Mouse (Mus musculus) gastrocnemius, adult 18-20 months (tissue): ENCODE results near the gene Impg2. TPM values are rescaled to one million over a fixed set of nuclear protein-coding genes. Genes with fewer than 3 reads are reported as not detected.

Source experiments
- DNase-seq: peaks from one replicate; pipeline ENCODE4 v3.0.0; 2021; ENCODE audit warnings: low spot score
- long read RNA-seq, 2 experiments: library from polyadenylated mRNA; stranded (forward); transcript quantifications; one replicate each; pipeline ENCODE4 v2.0.0; 2021
- total RNA-seq, 2 experiments: library from RNA; stranded (reverse); gene quantifications; 2 replicates each; pipeline ENCODE4 v1.2.3; 2021

The Impg2 gene
- not detected for total RNA-seq
- long read RNA-seq, experiment 1: 0 reads
- long read RNA-seq, experiment 2: 0 reads

- no peak for DNase-seq
These were observed at the start of gene Impg2 for GRCm38 (mm10) chr16:56204051-56204450. TSS of gene Impg2 (plus strand) at chr16:56204313.

- no peak for DNase-seq
These were observed 40.6 kb upstream of the Impg2 start for GRCm38 (mm10) chr16:56163466-56163865.

- DNase-seq: no peak
These were observed 33.9 kb upstream of the Impg2 start for GRCm38 (mm10) chr16:56170247-56170646.

GRCm38 (mm10) chr16:56175867-56176581 lies 28.1 kb upstream of the Impg2 start:
- no peak for DNase-seq

GRCm38 (mm10) chr16:56186863-56187262 lies 17.2 kb upstream of the Impg2 start:
- no peak for DNase-seq

GRCm38 (mm10) chr16:56188198-56188597 lies 15.9 kb upstream of the Impg2 start:
- DNase-seq: no peak

GRCm38 (mm10) chr16:56212740-56213139 lies 8.6 kb downstream of the Impg2 start:
- no peak for DNase-seq

- no peak for DNase-seq
These were observed 23.6 kb downstream of the Impg2 start for GRCm38 (mm10) chr16:56227686-56228085.

GRCm38 (mm10) chr16:56229455-56229854 lies 25.3 kb downstream of the Impg2 start:
- no peak for DNase-seq

GRCm38 (mm10) chr16:56231300-56231699 lies 27.2 kb downstream of the Impg2 start:
- DNase-seq: peak; percentile 7

GRCm38 (mm10) chr16:56232736-56233135 lies 28.6 kb downstream of the Impg2 start:
- DNase-seq: peak; percentile 7

- DNase-seq: no peak
These were observed 41.9 kb downstream of the Impg2 start for GRCm38 (mm10) chr16:56246031-56246430.

- DNase-seq: no peak
These were observed 69.8 kb downstream of the Impg2 start for GRCm38 (mm10) chr16:56273917-56274316.

GRCm38 (mm10) chr16:56279060-56279459 lies 74.9 kb downstream of the Impg2 start:
- DNase-seq: no peak

GRCm38 (mm10) chr16:56279752-56280151 lies 75.6 kb downstream of the Impg2 start:
- no peak for DNase-seq

- no peak for DNase-seq
These were observed 77.2 kb downstream of the Impg2 start for GRCm38 (mm10) chr16:56281336-56281735.

GRCm38 (mm10) chr16:56283330-56283729 lies 79.2 kb downstream of the Impg2 start:
- DNase-seq: no peak

GRCm38 (mm10) chr16:56283873-56284272 lies 79.8 kb downstream of the Impg2 start:
- no peak for DNase-seq

GRCm38 (mm10) chr16:56286076-56286475 lies 82.0 kb downstream of the Impg2 start:
- no peak for DNase-seq

- DNase-seq: no peak
These were observed 82.9 kb downstream of the Impg2 start for GRCm38 (mm10) chr16:56286977-56287376.

- DNase-seq: no peak
These were observed 90.8 kb downstream of the Impg2 start for GRCm38 (mm10) chr16:56294887-56295286.

GRCm38 (mm10) chr16:56295888-56296648 lies 92.0 kb downstream of the Impg2 start:
- DNase-seq: peak; percentile 7

- DNase-seq: no peak
These were observed 94.1 kb downstream of the Impg2 start for GRCm38 (mm10) chr16:56298248-56298647.
